Mouse (Mus musculus): ENCODE results near the gene Ergic1.

Ergic1 gene

GRCm38 (mm10) chr17:26561290-26561640, at the start of gene Ergic1:
Gene Ergic1 (plus strand): TSS chr17:26561489.
- in situ Hi-C loops (cut with MboI, MseI) = no loop called here

DNA sequence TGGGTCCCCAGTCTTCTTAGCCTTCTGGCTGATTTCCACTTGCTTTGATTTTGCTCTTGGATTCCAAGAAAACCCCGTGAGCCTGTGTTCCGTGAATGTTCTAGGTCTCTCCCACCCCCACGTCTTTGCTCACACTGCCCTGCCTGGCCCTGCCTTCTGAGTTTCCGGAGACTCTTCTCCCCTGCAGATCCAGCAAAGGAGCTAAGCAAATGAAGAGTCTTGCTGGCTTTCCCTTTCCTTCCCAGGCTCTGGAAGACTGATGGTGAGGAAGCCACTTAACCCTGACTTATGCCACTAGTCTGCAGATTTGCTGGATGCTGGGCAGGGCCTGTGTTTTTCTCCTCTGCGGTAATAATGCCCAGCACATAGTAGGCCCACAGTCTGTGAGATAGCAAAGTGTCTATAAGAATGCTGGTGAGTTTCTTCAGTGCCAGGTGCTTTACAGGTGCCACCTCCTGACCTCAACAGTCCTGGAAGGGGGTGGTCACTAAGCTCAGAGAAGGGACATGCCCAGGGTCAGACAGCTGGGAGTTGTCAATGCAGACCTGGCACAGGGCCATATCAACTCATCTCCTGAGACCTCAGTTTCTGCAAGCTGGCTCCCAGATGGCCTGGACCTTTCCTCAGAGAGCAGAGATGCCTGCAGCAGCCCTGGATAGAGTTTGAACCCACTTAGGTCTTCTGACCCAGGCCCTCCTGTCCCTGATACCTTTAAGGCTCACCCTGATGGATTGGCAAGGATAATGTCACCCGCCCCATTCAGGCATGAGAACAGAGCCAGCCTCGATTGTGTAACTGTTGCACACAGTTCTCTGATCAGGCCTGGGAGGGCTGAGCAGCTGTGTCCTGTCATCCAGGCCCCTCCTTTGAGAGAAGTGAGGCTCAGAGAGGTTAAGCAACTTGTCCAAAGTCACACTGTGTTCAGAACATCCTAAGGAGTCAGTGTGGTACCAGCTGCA, 49.2 kb upstream of the Ergic1 start:
- in situ Hi-C loops (cut with MboI, MseI) = no loop called here

GRCm38 (mm10) chr17:26512961-26513360, 48.3 kb upstream of the Ergic1 start:
- in situ Hi-C loops (cut with MboI, MseI) = no loop called here

DNA sequence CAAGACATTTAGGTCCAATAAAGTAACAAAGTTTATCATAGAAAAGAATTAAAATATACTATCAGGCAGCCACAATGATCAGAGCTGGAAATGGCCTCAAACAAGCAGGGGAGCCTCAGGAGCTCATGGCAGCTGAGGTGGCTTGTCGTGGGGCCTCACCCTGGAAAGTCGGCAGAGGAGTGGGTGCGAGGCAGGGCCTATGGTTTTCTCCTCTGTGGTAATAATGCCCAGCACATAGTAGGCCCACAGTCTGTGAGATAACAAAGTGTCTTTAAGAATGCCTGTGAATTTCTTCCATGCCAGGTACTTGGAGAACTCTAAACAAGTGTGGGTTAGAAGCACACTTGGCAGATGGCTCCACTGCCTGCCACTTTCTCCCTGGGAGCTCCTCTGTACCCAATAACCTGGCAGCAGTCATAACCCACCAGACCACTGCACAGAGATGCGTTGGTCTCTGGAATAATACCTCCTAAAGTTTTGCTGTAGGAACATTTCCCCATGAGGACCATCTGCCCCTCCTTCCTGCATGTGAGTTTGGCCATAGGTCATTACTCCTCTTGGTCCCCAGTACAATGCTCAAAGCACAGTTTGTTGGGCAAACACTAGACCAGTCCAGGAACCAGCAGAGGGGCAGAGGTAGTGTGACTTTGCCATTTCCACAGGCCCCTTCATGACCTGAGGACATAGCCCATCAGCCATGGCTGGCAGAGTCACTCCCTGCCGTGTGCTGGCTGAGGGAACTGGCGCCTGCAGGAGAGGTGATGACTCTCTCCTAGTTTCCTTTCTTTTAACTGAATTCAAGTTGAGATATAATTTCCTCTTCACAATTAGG, 47.6 kb upstream of the Ergic1 start:
- in situ Hi-C loops (cut with MboI, MseI) = no loop called here

DNA sequence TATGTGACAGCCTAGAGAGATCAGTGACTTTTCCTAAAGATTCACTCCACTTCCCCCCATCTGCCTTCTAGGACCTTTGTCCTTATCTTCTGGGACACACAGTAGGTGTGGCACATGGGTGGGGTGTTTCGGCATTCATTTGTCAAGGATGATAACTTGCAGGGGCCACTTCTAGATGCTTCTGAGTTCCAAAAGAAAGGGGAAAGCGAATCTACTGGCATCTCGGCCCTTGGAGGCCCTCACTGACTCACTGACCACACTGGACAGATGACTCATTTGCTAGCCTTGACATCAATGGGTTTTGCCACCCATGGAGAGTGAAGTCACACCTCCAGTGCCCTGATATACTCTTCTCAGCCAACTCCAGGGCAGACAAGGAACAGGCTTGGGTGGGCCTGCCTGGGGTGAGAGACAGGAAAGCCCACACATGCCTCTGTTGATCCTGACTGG, 46.7 kb upstream of the Ergic1 start:
- in situ Hi-C loops (cut with MboI, MseI) = no loop called here

DNA sequence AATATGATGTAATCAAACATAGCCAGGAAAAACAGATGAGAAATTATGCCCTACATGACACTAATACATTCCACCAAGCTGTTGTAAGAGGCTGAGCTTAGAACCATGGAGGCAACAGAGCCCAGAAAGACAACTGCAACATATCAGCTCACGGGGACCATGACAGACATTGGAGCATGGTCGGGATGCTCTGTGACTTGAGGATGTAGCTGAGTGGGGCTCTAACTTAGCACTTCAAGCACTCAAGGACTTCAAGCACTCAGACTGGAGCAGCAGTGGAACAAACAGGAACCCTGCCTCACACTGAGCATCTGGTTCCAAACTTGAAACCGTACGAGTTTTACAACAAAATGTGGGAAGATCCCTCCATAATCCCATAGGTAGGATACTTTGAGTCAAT, 45.6 kb upstream of the Ergic1 start:
- in situ Hi-C loops (cut with MboI, MseI) = no loop called here

GRCm38 (mm10) chr17:26518306-26518705, 43.0 kb upstream of the Ergic1 start:
- in situ Hi-C loops (cut with MboI, MseI) = no loop called here

GRCm38 (mm10) chr17:26522711-26523110, 38.6 kb upstream of the Ergic1 start:
- in situ Hi-C loops (cut with MboI, MseI) = no loop called here

DNA sequence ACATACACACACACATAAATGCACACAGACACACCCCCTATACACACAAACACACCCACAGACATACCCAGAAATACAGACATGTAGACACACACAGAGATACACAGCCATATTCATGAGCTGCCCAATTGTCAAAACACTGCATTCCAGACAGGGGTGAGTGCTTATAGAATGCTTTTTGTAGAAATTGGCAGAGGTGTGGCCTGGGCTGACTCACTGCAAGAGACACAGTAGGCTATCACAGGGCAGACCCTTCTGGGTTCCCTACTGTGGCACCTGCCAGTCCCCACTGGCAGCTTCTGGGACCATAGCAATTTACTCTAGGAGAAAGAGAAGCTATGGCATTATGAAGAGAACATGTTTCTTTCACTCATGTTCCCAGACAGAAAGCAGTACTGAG, 37.0 kb upstream of the Ergic1 start:
- in situ Hi-C loops (cut with MboI, MseI) = no loop called here

DNA sequence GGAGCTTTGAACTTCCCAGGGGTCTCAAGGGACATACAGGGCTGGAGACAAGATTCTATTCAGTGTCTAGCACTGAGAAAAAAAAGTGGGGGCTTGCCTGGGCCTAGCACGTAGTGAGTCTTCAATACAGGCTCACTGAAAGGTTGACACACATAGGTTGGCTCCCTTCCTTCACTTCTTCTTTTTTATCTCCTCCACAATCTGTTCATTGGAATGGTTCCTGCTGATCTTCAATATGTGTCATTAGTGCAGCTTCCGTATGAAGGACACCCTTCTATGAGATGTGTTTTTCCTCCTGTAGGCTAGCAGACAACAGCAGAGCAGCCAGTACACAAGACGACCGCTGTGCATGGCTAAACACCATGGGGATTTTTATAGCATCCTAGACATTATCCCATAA, 36.5 kb upstream of the Ergic1 start:
- in situ Hi-C loops (cut with MboI, MseI) = no loop called here

DNA sequence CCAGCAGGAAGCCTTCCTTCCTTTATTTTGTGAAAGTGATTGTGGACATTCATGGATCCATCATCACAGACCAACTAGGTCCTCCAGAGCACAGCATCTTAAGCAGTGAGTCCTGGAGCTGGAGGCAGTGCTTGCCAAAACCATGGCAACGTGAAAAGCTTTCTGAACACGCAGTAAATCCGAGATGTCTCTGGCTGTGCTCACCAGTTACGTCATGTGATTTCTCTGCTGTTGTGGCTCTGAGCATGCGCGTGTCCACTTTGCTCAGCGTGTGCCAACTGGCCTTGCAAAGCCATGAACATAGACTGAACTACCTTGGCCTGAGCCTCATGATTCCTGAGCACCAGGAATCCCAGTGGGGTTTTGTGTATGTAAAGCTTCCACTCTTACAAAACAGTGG, 36.0 kb upstream of the Ergic1 start:
- in situ Hi-C loops (cut with MboI, MseI) = no loop called here

DNA sequence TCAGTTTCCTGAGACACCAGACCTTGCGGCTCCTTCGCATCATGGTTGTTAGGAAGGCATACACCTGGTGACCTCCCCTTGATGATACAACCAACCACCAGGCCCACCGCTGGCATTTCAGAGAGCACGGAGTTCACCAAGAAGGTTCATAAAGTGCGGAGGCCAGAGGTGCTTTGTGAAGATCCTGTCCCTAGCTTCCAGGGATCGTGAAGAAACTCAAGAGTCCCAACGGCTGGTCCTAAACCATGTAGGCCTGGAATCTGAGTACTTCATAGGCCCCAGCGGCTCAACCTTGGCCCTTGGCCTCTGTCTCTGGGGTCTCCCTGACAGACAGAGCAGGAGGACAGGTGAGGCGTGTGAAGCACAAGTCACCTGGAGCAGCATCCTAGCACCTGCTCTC, 34.0 kb upstream of the Ergic1 start:
- in situ Hi-C loops (cut with MboI, MseI) = no loop called here

DNA sequence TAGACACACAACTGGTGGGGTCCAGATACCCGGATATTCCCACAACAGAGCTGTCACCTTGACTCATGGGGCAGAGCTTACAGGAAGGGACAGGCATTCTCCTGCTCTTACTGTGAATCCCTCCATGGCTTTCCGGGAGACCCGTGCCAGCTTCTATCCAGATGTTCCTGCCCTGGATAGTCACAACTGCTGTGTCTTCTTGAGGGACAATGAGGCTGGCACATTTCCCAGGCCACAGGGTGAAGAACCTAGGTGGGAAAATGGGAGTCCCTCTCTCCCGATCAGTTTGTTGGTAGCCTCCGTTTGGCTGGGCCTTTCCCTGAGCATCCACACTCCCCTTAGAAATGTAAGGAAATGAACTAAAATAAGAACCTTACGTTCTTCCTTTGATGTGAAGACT, 32.5 kb upstream of the Ergic1 start:
- in situ Hi-C loops (cut with MboI, MseI) = no loop called here

- in situ Hi-C loops (cut with MboI, MseI) = loop anchor here in 1 of 2 experiments (10.0 kb wide), 1 partner anchor 1025 kb away; the partner anchor contains the start of gene Hmga1
These were observed 31.5 kb upstream of the Ergic1 start for GRCm38 (mm10) chr17:26529791-26530241.

DNA sequence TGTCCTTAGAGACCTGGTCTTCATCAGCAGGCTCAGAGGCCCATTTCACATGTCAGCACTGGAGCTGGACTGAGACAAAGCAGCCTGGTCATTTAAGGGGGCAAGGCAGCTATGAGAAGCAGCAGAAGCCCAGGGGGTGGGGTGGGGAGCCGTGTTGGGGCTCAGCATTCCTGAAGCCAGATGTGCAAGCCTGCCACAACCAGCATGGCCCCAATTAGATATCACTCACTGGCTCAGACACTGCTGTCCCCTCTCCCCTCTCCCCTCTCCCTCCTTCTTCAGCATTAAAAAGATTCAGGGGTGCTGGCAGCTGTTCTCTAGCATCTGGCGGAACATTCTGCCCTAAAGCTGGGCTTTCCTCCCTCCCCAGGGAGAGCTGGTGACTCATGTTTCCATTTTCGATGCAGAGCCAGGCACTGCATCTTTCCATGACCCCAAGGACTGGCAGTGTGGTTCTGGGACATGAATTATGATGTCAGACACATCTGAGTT, 30.7 kb upstream of the Ergic1 start:
- in situ Hi-C loops (cut with MboI, MseI) = loop anchor here in 1 of 2 experiments (10.0 kb wide), 1 partner anchor 1024 kb away; the partner anchor contains the start of gene Hmga1

DNA sequence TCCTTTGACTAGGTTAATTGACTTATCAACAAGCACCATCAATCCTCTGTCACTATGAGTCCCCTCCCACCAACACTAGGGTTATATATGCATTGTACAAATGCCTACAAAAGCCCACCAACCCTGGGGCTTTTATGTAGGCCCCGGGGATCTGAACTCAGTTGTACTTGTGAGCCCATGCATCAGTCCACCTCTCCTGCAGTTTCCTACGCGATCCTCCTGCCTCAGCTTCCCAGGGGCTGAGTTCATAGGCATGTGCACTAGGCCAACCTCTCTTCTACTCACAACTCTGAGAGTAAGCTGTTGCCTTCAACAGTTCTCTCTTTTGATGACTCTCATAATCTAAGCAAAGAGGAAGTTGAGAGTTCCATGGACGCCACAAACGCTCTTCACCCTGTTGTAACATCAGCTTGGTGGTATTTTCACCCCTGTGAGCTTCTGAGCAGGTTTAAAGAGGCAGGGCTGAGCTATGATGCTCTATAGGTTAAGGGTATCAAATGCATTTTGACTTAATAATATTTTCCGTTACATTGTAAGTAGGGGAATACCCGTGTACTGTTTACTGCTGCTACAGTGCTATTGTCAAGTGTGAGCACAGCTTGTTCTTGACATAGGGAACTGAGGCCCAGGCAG, 29.8 kb upstream of the Ergic1 start:
- in situ Hi-C loops (cut with MboI, MseI) = loop anchor here in 1 of 2 experiments (10.0 kb wide), 1 partner anchor 1023 kb away; the partner anchor contains the start of gene Hmga1

DNA sequence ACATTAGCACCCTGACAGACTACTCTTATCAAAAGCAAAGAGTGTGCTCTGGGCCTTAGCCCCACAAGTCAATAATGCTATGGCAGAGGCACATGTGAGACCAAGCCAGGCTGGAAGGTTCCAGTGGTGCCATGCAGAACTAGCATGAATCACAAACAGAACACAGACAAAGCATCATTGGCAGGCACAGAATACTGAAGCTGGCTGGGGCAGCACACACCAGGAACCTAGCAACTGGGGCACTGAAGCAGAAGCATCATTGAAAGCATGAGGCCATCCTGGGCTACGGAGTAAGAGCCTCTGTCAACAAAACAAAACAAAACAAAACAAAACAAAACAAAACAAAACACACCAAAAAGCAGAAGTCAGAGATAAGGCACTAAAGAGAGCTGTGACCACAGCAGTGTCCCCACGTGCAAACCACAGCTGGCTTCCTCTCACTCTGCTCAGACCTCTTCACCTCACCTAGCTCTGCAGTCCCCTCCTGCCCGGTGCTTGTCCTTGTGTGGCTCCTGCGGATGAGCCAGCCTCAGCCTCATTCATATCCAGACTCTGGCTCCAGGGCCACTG, 28.7 kb upstream of the Ergic1 start:
- in situ Hi-C loops (cut with MboI, MseI) = loop anchor here in 1 of 2 experiments (10.0 kb wide), 1 partner anchor 1022 kb away; the partner anchor contains the start of gene Hmga1

- in situ Hi-C loops (cut with MboI, MseI) = loop anchor here in 1 of 2 experiments (10.0 kb wide), 1 partner anchor 1021 kb away; the partner anchor contains the start of gene Hmga1
These were observed 27.4 kb upstream of the Ergic1 start for GRCm38 (mm10) chr17:26533871-26534372.

DNA sequence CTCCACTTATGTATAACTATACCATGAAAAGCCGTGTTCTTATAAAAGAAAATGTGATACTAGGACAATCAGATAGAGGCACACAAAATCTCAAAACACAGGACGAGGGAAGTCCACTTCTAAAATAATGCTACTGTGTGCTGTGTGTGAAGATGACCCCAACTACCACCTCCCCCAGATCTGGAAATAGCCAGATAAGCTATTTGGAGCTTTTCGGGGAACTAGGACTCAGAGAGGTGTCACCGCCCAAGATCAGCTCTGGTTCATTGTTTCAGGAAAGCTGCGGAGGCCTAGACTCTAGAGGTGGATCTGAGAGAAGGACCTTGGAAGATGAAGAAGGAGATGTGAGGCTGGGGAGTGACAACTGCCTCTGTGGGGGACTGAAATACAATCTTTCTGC, 26.6 kb upstream of the Ergic1 start:
- in situ Hi-C loops (cut with MboI, MseI) = loop anchor here in 1 of 2 experiments (10.0 kb wide), 1 partner anchor 1020 kb away; the partner anchor contains the start of gene Hmga1
